Mouse (Mus musculus): ENCODE data around the gene Papolb. TPM values are rescaled to one million over a fixed set of nuclear protein-coding genes. Genes with fewer than 3 reads are reported as not detected.

Papolb gene
- not detected for polyA plus RNA-seq (2017; shearing (Covaris generic))

GRCm38 (mm10) chr5:142529915-142530314 is at the start of gene Papolb:
Gene Papolb (minus strand): TSS chr5:142530076.

DNA sequence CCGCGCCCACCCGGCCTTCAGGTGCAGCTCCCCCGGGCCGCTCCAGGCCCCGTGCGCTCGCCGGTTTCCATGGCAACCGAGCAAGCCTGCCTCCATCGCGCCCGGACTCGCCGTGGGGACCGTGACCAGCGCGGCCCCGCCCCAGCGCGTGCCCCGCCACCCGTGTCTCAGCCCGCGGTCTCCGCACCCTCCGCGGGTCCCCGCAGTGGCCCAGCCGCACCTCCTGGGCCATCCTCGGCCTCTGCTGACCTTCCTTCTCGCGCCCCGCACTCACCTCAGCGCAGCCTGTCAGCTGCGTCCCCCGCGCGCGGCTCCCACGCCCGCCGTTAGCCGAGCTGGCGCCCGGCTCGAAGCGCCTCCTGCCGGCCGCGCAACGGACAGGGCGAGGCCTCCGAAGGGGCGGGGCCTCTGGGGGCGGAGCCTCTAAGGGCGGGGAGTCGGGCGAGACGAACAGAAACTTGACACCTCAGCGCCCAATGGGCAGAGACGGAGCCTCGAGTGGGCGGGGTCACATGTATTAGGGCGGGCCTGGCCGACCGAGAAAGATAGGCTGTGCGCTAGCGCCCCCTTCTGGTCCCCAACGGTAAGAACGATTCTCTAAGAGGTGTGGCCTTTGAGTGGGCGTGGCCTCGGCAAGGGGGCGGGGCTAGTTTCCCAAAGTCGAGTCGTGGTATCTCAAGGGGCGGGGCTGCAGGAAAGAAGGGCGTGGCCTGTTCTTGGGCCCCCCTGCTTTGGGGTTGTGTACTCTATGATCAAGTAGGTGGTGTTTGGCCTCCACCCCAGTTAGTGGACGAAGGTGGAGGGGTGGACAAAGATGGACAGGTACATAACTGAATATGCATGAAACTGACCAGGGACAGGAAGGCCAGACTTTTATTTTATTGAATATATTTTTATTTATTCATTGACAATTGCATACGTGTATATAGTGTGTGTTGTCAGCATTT is 21.1 kb upstream of the Papolb start, which contains the start of gene Radil:
Gene Radil (minus strand): TSS at position 393 of the 947 bp plus-strand sequence.

Other genes starting within 250 kb of the Papolb start
- 17.6 TPM for gene Foxk1, start 128.6 kb downstream of the Papolb start, polyA plus RNA-seq (2017; shearing (Covaris generic))
- gene Ap5z1, start 66.1 kb downstream of the Papolb start, polyA plus RNA-seq (2017; shearing (Covaris generic)): 35.1 TPM
- gene Radil, start 21.0 kb upstream of the Papolb start, polyA plus RNA-seq (2017; shearing (Covaris generic)): not detected
- gene Mmd2, start 78.7 kb upstream of the Papolb start, polyA plus RNA-seq (2017; shearing (Covaris generic)): not detected
- gene Wipi2, start 97.6 kb upstream of the Papolb start, polyA plus RNA-seq (2017; shearing (Covaris generic)): 58.3 TPM
- 1.7 TPM for gene Slc29a4, start 162.4 kb upstream of the Papolb start, polyA plus RNA-seq (2017; shearing (Covaris generic))

Data from CD4-positive, CD25-positive, alpha-beta regulatory T cell (primary cell).